Mouse (Mus musculus): ENCODE measurements around the gene Zdhhc9. TPM values are rescaled to one million over a fixed set of nuclear protein-coding genes. Genes with fewer than 3 reads are reported as not detected.

The Zdhhc9 gene
- polyA plus RNA-seq, 1 experiment from 2014 or later, result 69.9 TPM

DNA sequence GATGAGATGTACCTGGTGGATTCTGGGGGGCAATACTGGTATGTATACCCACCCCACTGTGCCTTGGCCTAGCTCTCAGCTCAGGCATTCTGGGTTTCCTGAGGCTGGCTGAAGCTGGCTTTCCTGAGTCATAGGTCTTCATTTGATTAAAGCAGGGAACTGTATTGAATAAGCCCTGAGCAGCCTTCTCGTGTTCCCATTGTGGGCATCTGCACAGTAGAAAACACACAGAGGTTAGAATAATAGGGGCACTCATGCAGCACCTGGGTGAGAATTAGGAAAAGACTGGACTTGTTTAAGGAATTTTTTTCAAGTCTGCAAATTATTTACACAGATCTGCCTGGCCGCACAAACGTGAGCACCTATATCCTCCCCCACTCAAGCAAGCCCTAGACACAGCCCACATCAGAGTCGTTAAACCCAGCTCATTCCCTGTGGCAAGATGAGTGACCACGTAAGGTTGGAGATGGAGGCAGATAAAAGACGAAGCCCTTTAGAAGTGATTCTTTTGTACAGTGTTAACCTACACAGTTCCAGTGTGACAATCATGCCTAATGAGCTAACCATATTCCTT, 81.7 kb downstream of the Zdhhc9 start:
- WGBS (ENCODE audit: missing documents), result 77% methylated on average over 6 of the region's 6 CpGs
- Histone ChIP-seq H3K79me2 (ENCODE audit: inconsistent target) (no peaks in the 10 kb centered on the region), H3K36me3 (ENCODE audit: inconsistent target) (no peaks in the 10 kb centered on the region), H3K27ac (no peak overlapping the region), H3K4me3 (ENCODE audit: inconsistent target) (no peak overlapping the region)

DNA sequence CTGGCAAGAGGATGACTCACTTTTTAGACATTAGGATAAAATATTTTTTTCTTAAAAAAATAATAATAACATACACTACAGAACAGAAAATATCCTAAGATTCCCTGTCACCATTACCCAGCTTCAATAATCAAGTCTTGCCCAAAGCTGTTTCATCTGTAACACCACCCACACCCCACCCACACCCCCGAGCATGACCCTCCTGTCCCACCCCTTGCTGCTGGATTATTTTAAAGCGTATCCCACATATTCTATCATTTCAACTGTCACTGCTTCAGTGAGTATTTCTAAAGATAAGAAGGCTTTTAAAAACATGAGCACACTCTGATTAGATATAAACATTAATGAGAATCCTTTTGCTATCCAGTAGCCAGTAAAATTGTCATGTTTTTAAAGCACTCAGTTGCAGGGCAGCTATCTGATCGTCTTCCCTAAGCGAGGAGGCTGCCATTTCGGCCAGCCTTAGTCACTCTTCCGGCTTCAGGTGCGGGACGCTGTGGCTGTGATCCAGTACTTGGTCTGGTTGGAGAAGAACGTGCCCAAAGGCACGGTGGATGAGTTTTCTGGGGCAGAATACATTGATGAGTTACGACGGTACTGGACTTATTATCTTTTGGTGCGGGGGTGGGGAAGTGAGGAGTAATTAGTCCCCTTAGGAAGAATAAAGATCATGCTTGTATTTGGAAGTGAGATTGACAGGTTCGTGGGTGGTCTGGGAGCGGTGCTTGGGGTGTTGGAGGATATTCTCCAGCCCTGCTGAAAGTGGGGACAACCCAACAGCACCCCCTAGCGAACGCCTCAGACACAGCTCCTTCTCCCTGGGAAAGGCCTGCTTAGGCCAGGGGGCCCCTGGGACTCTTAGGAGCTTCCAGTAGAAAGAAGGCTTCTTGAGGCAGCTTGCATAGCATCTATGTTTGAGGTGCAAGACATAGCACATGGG, 84.3 kb downstream of the Zdhhc9 start:
- H3K4me3 ChIP-seq (ENCODE audit: inconsistent target), result no peak overlapping the region
- WGBS (ENCODE audit: missing documents), result 27% methylated on average over 15 of the region's 17 CpGs

More for the DNA sequence above, 84.3 kb downstream of the Zdhhc9 start:
- H3K36me3 ChIP-seq (ENCODE audit: inconsistent target), result no peaks in the 10 kb centered on the region
- no peaks in the 10 kb centered on the region for H3K79me2 ChIP-seq (ENCODE audit: inconsistent target)
- H3K27ac ChIP-seq, result no peak overlapping the region

Other genes starting within 250 kb of the Zdhhc9 start
- 0.51 to 0.64 TPM (median 0.57 TPM) in 3 replicates for gene Apln, start 174.0 kb downstream of the Zdhhc9 start, polyA plus RNA-seq (2018)
- gene Xpnpep2, start 100.2 kb downstream of the Zdhhc9 start, polyA plus RNA-seq (2018), result not detected in 3 replicates
- 69.0 to 81.4 TPM (median 69.1 TPM) in 3 replicates for gene Sash3, start 62.4 kb downstream of the Zdhhc9 start, polyA plus RNA-seq (2018)
- 28.6 to 42.0 TPM (median 33.0 TPM) in 3 replicates for gene Utp14a, start 48.0 kb upstream of the Zdhhc9 start, polyA plus RNA-seq (2018)
- 3.5 to 20.1 TPM (median 3.8 TPM) in 3 replicates for gene Bcorl1, start 132.5 kb upstream of the Zdhhc9 start, polyA plus RNA-seq (2018)

Data from macrophage (primary cell).